Mouse (Mus musculus) midbrain, embryonic 15.5 days (tissue): ENCODE data around the gene Cnot6l. TPM values are rescaled to one million over a fixed set of nuclear protein-coding genes. Genes with fewer than 3 reads are reported as not detected.

Source experiments
- ATAC-seq: fragments of 200-750 bp; cut with Nextera tagmentation; replicated peaks from 2 replicates; pipeline ENCODE4 v1.8.0; 2017; ENCODE audit warnings: moderate TSS enrichment
- H3K27ac ChIP-seq: fragments of 300-500 bp; sonication (generic); 2 replicates; pipeline ENCODE4 v1.5.1; 2015; ENCODE audit warnings: mild to moderate bottlenecking, inconsistent platforms
- H3K27me3 ChIP-seq: fragments of 300-500 bp; sonication (generic); replicated peaks from 2 replicates; pipeline ENCODE4 v1.6.1; 2015; ENCODE audit warnings: inconsistent platforms
- H3K36me3 ChIP-seq: fragments of 300-500 bp; sonication (generic); replicated peaks from 2 replicates; pipeline ENCODE4 v1.6.1; 2015; ENCODE audit warnings: inconsistent platforms
- H3K4me1 ChIP-seq: fragments of 300-500 bp; sonication (generic); 2 replicates; pipeline ENCODE4 v1.6.1; 2015; ENCODE audit warnings: inconsistent platforms
- H3K4me2 ChIP-seq: fragments of 300-500 bp; sonication (generic); 2 replicates; pipeline ENCODE4 v1.6.1; 2015; ENCODE audit warnings: inconsistent platforms, mild to moderate bottlenecking, moderate library complexity
- H3K4me3 ChIP-seq: fragments of 300-500 bp; sonication (generic); 2 replicates; pipeline ENCODE4 v1.5.1; 2015; ENCODE audit warnings: mild to moderate bottlenecking, inconsistent platforms
- H3K9ac ChIP-seq: fragments of 300-500 bp; sonication (generic); 2 replicates; pipeline ENCODE4 v1.6.1; 2015; ENCODE audit warnings: mild to moderate bottlenecking, inconsistent platforms
- H3K9me3 ChIP-seq: fragments of 300-500 bp; sonication (generic); 2 replicates; pipeline ENCODE4 v1.6.1; 2016; ENCODE audit warnings: inconsistent platforms
- WGBS: fragments of 180-500 bp; shearing (Covaris S2); methylation state at CpG from one replicate; pipeline ENCODE4 v1.1.7; 2015; ENCODE audit warnings: mixed read lengths; 5-methylcytosine and 5-hydroxymethylcytosine counted together
- polyA plus RNA-seq: library from polyadenylated mRNA; unstranded; fragments of >200 nt; fragmentation: Nextera tagmentation; extraction: Ambion mirVana; gene quantifications from 2 replicates; pipeline ENCODE4 v1.2.1, GENCODE M21; 2015

Cnot6l gene
- polyA plus RNA-seq, 1 experiment from 2014 or later = 16.4 TPM

- Histone ChIP-seq H3K9ac (no peak overlapping the region), H3K27ac (no peak overlapping the region), H3K4me3 (no peak overlapping the region), H3K9me3 (no peaks in the 10 kb centered on the region), H3K4me1 (no peaks in the 10 kb centered on the region), H3K27me3 (no peaks in the 10 kb centered on the region), H3K36me3 (no peaks in the 10 kb centered on the region), H3K4me2 (no peak overlapping the region)
- ATAC-seq = no peak
- WGBS = 59% methylated on average over 2 of the region's 2 CpGs
Observed at GRCm38 (mm10) chr5:96183987-96184386, 20.0 kb upstream of the Cnot6l start.

GRCm38 (mm10) chr5:96183211-96183610, 19.2 kb upstream of the Cnot6l start:
- ATAC-seq = no peak
- Histone ChIP-seq H3K36me3 (no peaks in the 10 kb centered on the region), H3K9me3 (no peaks in the 10 kb centered on the region), H3K4me2 (no peak overlapping the region), H3K27ac (no peak overlapping the region), H3K4me1 (no peaks in the 10 kb centered on the region), H3K4me3 (no peak overlapping the region), H3K9ac (no peak overlapping the region), H3K27me3 (no peaks in the 10 kb centered on the region)
- 81% methylated on average over 2 of the region's 2 CpGs for WGBS

- H3K27me3 ChIP-seq = no peaks in the 10 kb centered on the region
- no peak overlapping the region for H3K4me3 ChIP-seq
- no peaks in the 10 kb centered on the region for H3K9me3 ChIP-seq
- no peaks in the 10 kb centered on the region for H3K4me1 ChIP-seq
- no peak overlapping the region for H3K4me2 ChIP-seq
- no peaks in the 10 kb centered on the region for H3K36me3 ChIP-seq
- ATAC-seq = no peak
- H3K27ac ChIP-seq = no peak overlapping the region
- no peak overlapping the region for H3K9ac ChIP-seq
- 73% methylated on average over 11 of the region's 11 CpGs for WGBS
Observed at GRCm38 (mm10) chr5:96176879-96177358, 12.9 kb upstream of the Cnot6l start.

GRCm38 (mm10) chr5:96176121-96176520, 12.2 kb upstream of the Cnot6l start:
- Histone ChIP-seq H3K4me1 (no peaks in the 10 kb centered on the region), H3K27me3 (no peaks in the 10 kb centered on the region), H3K4me3 (no peak overlapping the region), H3K9me3 (no peaks in the 10 kb centered on the region), H3K9ac (no peak overlapping the region), H3K36me3 (no peaks in the 10 kb centered on the region), H3K4me2 (no peak overlapping the region), H3K27ac (no peak overlapping the region)
- 56% methylated on average over 9 of the region's 9 CpGs for WGBS
- no peak; the same call in 1 of the 2 replicates for ATAC-seq

GRCm38 (mm10) chr5:96171765-96172164, 7.8 kb upstream of the Cnot6l start:
- no peaks in the 10 kb centered on the region for H3K36me3 ChIP-seq
- 90% methylated on average over 4 of the region's 4 CpGs for WGBS
- H3K4me1 ChIP-seq = no peaks in the 10 kb centered on the region
- no peak for ATAC-seq
- H3K27me3 ChIP-seq = no peaks in the 10 kb centered on the region
- no peaks in the 10 kb centered on the region for H3K9me3 ChIP-seq
- no peak overlapping the region for H3K9ac ChIP-seq
- H3K27ac ChIP-seq = no peak overlapping the region
- H3K4me2 ChIP-seq = no peak overlapping the region
- no peak overlapping the region for H3K4me3 ChIP-seq

- no peak overlapping the region for H3K9ac ChIP-seq
- no peak for ATAC-seq
- H3K27me3 ChIP-seq = no peaks in the 10 kb centered on the region
- no peaks in the 10 kb centered on the region for H3K36me3 ChIP-seq
- no peaks in the 10 kb centered on the region for H3K4me1 ChIP-seq
- no peak overlapping the region for H3K4me2 ChIP-seq
- no peak overlapping the region for H3K27ac ChIP-seq
- no peaks in the 10 kb centered on the region for H3K9me3 ChIP-seq
- WGBS = 76% methylated on average over 3 of the region's 3 CpGs
- no peak overlapping the region for H3K4me3 ChIP-seq
Observed at GRCm38 (mm10) chr5:96170443-96170842, 6.5 kb upstream of the Cnot6l start.

GRCm38 (mm10) chr5:96166761-96167160, 2.8 kb upstream of the Cnot6l start:
- no peak overlapping the region for H3K4me2 ChIP-seq
- H3K27me3 ChIP-seq = no peaks in the 10 kb centered on the region
- no peak overlapping the region for H3K4me3 ChIP-seq
- peaks cover 9% of the 10 kb centered on the region for H3K4me1 ChIP-seq
- no peaks in the 10 kb centered on the region for H3K36me3 ChIP-seq
- no peaks in the 10 kb centered on the region for H3K9me3 ChIP-seq
- 80% methylated on average over 2 of the region's 2 CpGs for whole genome bisulfite sequencing
- H3K9ac ChIP-seq = no peak overlapping the region
- ATAC-seq = no peak
- H3K27ac ChIP-seq = no peak overlapping the region

GRCm38 (mm10) chr5:96163396-96164020, 463 bp downstream of the Cnot6l start:
- Histone ChIP-seq H3K4me1 (peaks cover 22% of the 10 kb centered on the region), H3K27ac (peak overlapping the region; percentile 99), H3K9me3 (no peaks in the 10 kb centered on the region), H3K27me3 (no peaks in the 10 kb centered on the region), H3K4me2 (peak overlapping the region; percentile 68), H3K4me3 (peak overlapping the region; percentile 98), H3K9ac (peak overlapping the region; percentile 99), H3K36me3 (no peaks in the 10 kb centered on the region)
- ATAC-seq = no peak
- WGBS = 3% methylated on average over 1 of the region's 1 CpGs

GRCm38 (mm10) chr5:96162399-96163331, 1.3 kb downstream of the Cnot6l start:
- WGBS = under 1% methylated on average over 56 of the region's 56 CpGs

GRCm38 (mm10) chr5:96161578-96162398, 2.2 kb downstream of the Cnot6l start:
- under 1% methylated on average over 91 of the region's 114 CpGs for WGBS
- Histone ChIP-seq H3K4me2 (peak overlapping the region; percentile 68), H3K9me3 (no peaks in the 10 kb centered on the region), H3K36me3 (no peaks in the 10 kb centered on the region), H3K9ac (peak overlapping the region; percentile 99), H3K27me3 (no peaks in the 10 kb centered on the region), H3K27ac (peak overlapping the region; percentile 99), H3K4me3 (peak overlapping the region; percentile 98), H3K4me1 (peaks cover 22% of the 10 kb centered on the region)
- peak; percentile 72 for ATAC-seq

More at GRCm38 (mm10) chr5:96162399-96163331, 1.3 kb downstream of the Cnot6l start:
- H3K4me2 ChIP-seq = peak overlapping the region; percentile 68
- peak overlapping the region; percentile 99 for H3K27ac ChIP-seq
- peak overlapping the region; percentile 99 for H3K9ac ChIP-seq
- no peaks in the 10 kb centered on the region for H3K9me3 ChIP-seq
- H3K27me3 ChIP-seq = no peaks in the 10 kb centered on the region
- H3K4me1 ChIP-seq = peaks cover 22% of the 10 kb centered on the region
- peak overlapping the region; percentile 98 for H3K4me3 ChIP-seq
- peak; percentile 93 for ATAC-seq
- no peaks in the 10 kb centered on the region for H3K36me3 ChIP-seq

GRCm38 (mm10) chr5:96161263-96161577, 2.8 kb downstream of the Cnot6l start:
- Histone ChIP-seq H3K27me3 (no peaks in the 10 kb centered on the region), H3K27ac (peak overlapping the region; percentile 99), H3K9me3 (no peaks in the 10 kb centered on the region), H3K4me2 (peak overlapping the region; percentile 68), H3K9ac (peak overlapping the region; percentile 99), H3K36me3 (no peaks in the 10 kb centered on the region), H3K4me3 (peak overlapping the region; percentile 98), H3K4me1 (peaks cover 22% of the 10 kb centered on the region)
- under 1% methylated on average over 43 of the region's 45 CpGs for WGBS
- ATAC-seq = peak; percentile 35
